Mouse (Mus musculus) thymus, adult 2 months (tissue): ENCODE results near the gene Smtn. TPM values are rescaled to one million over a fixed set of nuclear protein-coding genes. Genes with fewer than 3 reads are reported as not detected.

Experiments used
- DNase-seq: peaks from one replicate; pipeline ENCODE4 v3.0.0; 2021
- H3K27ac ChIP-seq: fragments of 200-500 bp; 2 replicates; pipeline ENCODE4 v1.5.1; 2012; ENCODE audit warnings: low read length, control low read depth; ENCODE audit not compliant: control insufficient read depth, insufficient read depth
- H3K27me3 ChIP-seq: fragments of 200-500 bp; 2 replicates; pipeline ENCODE4 v1.6.1; 2012; ENCODE audit warnings: mild to moderate bottlenecking, low read length, moderate library complexity, mixed read lengths; ENCODE audit not compliant: control insufficient read depth, insufficient read depth
- H3K36me3 ChIP-seq: fragments of 200-500 bp; 2 replicates; pipeline ENCODE4 v1.6.1; 2012; ENCODE audit warnings: mild to moderate bottlenecking, low read length, moderate library complexity; ENCODE audit not compliant: control insufficient read depth, insufficient read depth
- H3K4me1 ChIP-seq: fragments of 200-500 bp; replicated peaks from 2 replicates; pipeline ENCODE4 v1.6.1; 2012; ENCODE audit warnings: low read length; ENCODE audit not compliant: control insufficient read depth, insufficient read depth
- H3K4me3 ChIP-seq: fragments of 200-500 bp; 2 replicates; pipeline ENCODE4 v1.5.1; 2012; ENCODE audit warnings: mild to moderate bottlenecking, low read length, control low read depth, moderate library complexity; ENCODE audit not compliant: control insufficient read depth, insufficient read depth
- CTCF ChIP-seq: fragments of 200-500 bp; IDR thresholded peaks from 2 replicates; pipeline ENCODE4 v1.5.1; 2012; ENCODE audit warnings: mild to moderate bottlenecking, control low read depth, low read length, moderate library complexity, borderline replicate concordance; ENCODE audit not compliant: control insufficient read depth, poor library complexity, insufficient read depth; ENCODE audit errors: extremely low read depth
- POLR2A ChIP-seq: fragments of 200-500 bp; IDR thresholded peaks from 2 replicates; pipeline ENCODE4 v1.6.1; 2012; ENCODE audit warnings: mild to moderate bottlenecking, low read length, control low read depth, moderate library complexity; ENCODE audit not compliant: control insufficient read depth, poor library complexity, insufficient read depth; ENCODE audit errors: extremely low read depth
- WGBS: fragments of 180-500 bp; shearing (Covaris S2); methylation state at CpG from one replicate; pipeline ENCODE4 v1.1.7; 2018; 5-methylcytosine and 5-hydroxymethylcytosine counted together
- polyA plus RNA-seq: library from polyadenylated mRNA; depleted of rRNA; stranded (reverse); fragments of >200 nt; gene quantifications from 2 replicates; pipeline ENCODE4 v1.2.3, GENCODE M21; 2012

The Smtn gene
- polyA plus RNA-seq, 1 experiment = 21.2 TPM

DNA sequence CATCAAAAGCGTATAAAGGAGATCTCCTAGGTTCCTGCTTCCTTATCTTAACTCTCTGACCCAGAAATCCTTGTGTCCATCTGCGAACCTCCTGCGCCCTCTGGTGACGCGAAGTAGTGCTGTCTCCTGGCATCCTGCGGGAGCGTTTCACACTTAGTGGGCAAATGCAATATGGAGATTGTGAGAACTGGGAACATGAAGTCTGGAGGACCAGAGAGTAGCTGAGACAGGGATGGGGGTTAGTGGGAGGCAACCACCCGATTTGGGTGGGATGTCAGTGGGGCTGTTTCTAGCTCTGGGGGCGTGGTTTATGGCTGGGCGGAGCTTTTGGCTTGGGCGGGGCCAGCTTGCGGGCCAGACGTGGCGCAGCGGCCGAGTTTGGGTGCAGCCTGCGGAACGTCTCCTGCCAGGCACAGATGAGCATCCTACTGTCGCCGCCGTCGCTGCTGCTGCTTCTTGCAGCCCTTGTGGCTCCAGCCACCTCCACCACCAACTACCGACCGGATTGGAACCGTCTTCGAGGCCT, 25.8 kb downstream of the Smtn start, which contains the start of gene Selenom:
Selenom (plus strand) TSS at position 156 of the 526 bp plus-strand sequence.
- WGBS = under 1% methylated on average over 26 of the region's 26 CpGs
- H3K4me1 ChIP-seq = peaks cover 25% of the 10 kb centered on the region
- no peaks in the 10 kb centered on the region; the same call in 1 of the 2 replicates for H3K27me3 ChIP-seq
- TF ChIP-seq CTCF (peak; percentile 78; the same call in 1 of the 2 replicates), POLR2A (no peak)
- H3K4me3 ChIP-seq = peak within 1 kb of the TSS; percentile 45
- H3K27ac ChIP-seq = no peak within 1 kb of the TSS
- H3K36me3 ChIP-seq = no peaks in the 10 kb centered on the region
- DNase-seq = peak; percentile 81

DNA sequence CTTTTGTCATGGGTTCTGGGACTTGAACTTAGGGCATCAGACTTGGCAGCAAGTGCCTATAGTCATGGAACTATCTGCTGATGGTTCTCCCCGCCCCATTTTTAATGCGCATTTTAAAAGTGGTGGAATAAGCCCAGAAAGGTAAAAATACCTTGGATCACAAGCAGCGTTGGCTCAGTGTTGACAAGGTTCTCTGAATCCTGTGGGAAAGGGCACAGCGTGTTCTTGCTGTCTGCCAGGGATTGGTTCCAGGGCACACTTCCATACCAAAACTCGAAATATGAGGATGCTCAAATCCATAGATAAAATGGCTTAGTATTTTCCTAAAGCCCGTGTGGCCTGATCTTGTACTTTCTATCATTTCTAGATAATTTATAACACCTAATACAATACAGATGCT, 27.1 kb downstream of the Smtn start:
- Histone ChIP-seq H3K4me3 (no peak overlapping the region), H3K27ac (no peak overlapping the region), H3K36me3 (no peaks in the 10 kb centered on the region), H3K4me1 (peaks cover 25% of the 10 kb centered on the region), H3K27me3 (no peaks in the 10 kb centered on the region; the same call in 1 of the 2 replicates)
- DNase-seq = no peak
- 94% methylated on average over 6 of the region's 6 CpGs for WGBS
- TF ChIP-seq CTCF (no peak), POLR2A (no peak)

DNA sequence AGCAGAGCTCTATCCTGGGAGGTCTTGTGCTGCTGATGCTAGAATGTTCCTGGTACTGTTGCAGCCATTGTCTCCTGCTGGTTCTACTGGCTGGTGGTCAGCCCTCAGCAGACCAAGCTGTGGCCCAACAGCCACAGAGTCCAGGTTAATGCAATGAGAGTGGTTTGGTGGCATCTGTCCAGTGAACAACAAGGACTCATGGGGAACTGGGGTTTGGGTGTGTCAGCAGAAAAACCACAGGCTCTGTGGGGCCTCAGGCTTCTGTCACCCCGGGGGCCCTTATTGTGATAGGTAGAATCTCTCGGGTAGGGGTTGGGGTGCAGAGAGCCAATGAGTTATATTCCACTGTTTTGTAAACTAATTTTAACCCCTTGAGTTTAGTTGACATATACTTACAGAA, 30.1 kb downstream of the Smtn start:
- H3K27ac ChIP-seq = no peak overlapping the region
- H3K27me3 ChIP-seq = no peaks in the 10 kb centered on the region
- no peaks in the 10 kb centered on the region for H3K36me3 ChIP-seq
- TF ChIP-seq CTCF (no peak), POLR2A (no peak)
- WGBS = 14% methylated on average over 2 of the region's 2 CpGs
- H3K4me3 ChIP-seq = no peak overlapping the region
- H3K4me1 ChIP-seq = peaks cover 12% of the 10 kb centered on the region
- DNase-seq = no peak

- H3K27ac ChIP-seq = no peak overlapping the region
- DNase-seq = no peak
- no peaks in the 10 kb centered on the region for H3K36me3 ChIP-seq
- no peaks in the 10 kb centered on the region for H3K27me3 ChIP-seq
- H3K4me3 ChIP-seq = no peak overlapping the region
- WGBS = 77% methylated on average over 8 of the region's 8 CpGs
- no peak for TF ChIP-seq CTCF
- peaks cover 6% of the 10 kb centered on the region for H3K4me1 ChIP-seq
Measured at GRCm38 (mm10) chr11:3509181-3510085, 31.0 kb downstream of the Smtn start.

DNA sequence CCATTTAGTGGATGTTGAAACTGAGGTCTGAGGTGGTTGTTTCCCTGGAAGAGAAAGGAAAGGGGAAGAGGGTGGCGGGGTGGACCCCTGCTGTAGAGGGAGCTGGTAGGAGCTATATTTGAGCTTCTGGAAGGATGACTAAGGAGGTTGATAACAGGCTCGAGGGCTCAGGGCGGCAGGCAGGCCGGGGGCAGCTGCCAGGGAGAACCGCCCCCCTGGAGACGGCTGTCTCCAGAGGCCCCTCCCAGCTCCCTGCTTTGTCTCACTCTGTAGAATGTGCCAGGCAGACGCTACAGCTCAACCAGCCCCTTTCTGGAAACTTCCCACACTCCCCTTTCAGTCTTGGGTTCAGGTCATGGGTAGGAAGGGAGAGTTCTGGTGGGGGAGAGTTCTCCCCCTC, 32.2 kb downstream of the Smtn start:
- no peaks in the 10 kb centered on the region for H3K36me3 ChIP-seq
- H3K4me1 ChIP-seq = peaks cover 2% of the 10 kb centered on the region; the same call in 1 of the 2 replicates
- DNase-seq = no peak
- 52% methylated on average over 7 of the region's 7 CpGs for WGBS
- no peak overlapping the region for H3K27ac ChIP-seq
- TF ChIP-seq CTCF (no peak), POLR2A (no peak)
- H3K27me3 ChIP-seq = no peaks in the 10 kb centered on the region
- H3K4me3 ChIP-seq = no peak overlapping the region

- no peak for DNase-seq
- Histone ChIP-seq H3K36me3 (no peaks in the 10 kb centered on the region), H3K4me1 (no peaks in the 10 kb centered on the region; the same call in 1 of the 2 replicates), H3K27me3 (no peaks in the 10 kb centered on the region), H3K4me3 (no peak overlapping the region), H3K27ac (no peak overlapping the region)
- TF ChIP-seq POLR2A (no peak), CTCF (no peak)
- WGBS = 82% methylated on average over 11 of the region's 11 CpGs
Measured at GRCm38 (mm10) chr11:3503755-3504693, 36.4 kb downstream of the Smtn start.
